Mouse (Mus musculus) hindbrain, embryonic 13.5 days (tissue): ENCODE measurements around the gene Bdkrb1. TPM values are rescaled to one million over a fixed set of nuclear protein-coding genes. Genes with fewer than 3 reads are reported as not detected.

ENCODE experiments used
- ATAC-seq: fragments of 200-750 bp; cut with Nextera tagmentation; 2 replicates; pipeline ENCODE4 v1.8.0; 2017; ENCODE audit warnings: moderate TSS enrichment; ENCODE audit not compliant: low FRiP score
- H3K27ac ChIP-seq: fragments of 300-500 bp; sonication (generic); 2 replicates; pipeline ENCODE4 v1.5.1; 2015; ENCODE audit warnings: inconsistent platforms, mild to moderate bottlenecking, moderate library complexity
- H3K27me3 ChIP-seq: fragments of 300-500 bp; sonication (generic); 2 replicates; pipeline ENCODE4 v1.6.1; 2015; ENCODE audit warnings: mild to moderate bottlenecking, inconsistent platforms
- H3K36me3 ChIP-seq: fragments of 300-500 bp; sonication (generic); 2 replicates; pipeline ENCODE4 v1.6.1; 2015; ENCODE audit warnings: mild to moderate bottlenecking, inconsistent platforms
- H3K4me1 ChIP-seq: fragments of 300-500 bp; sonication (generic); replicated peaks from 2 replicates; pipeline ENCODE4 v1.6.1; 2015; ENCODE audit warnings: inconsistent platforms
- H3K4me2 ChIP-seq: fragments of 300-500 bp; sonication (generic); 2 replicates; pipeline ENCODE4 v1.6.1; 2015; ENCODE audit warnings: inconsistent platforms, mild to moderate bottlenecking, moderate library complexity
- H3K4me3 ChIP-seq: fragments of 300-500 bp; sonication (generic); 2 replicates; pipeline ENCODE4 v1.5.1; 2015; ENCODE audit warnings: mild to moderate bottlenecking, inconsistent platforms
- H3K9ac ChIP-seq: fragments of 300-500 bp; sonication (generic); 2 replicates; pipeline ENCODE4 v1.6.1; 2015; ENCODE audit warnings: mild to moderate bottlenecking, inconsistent platforms
- H3K9me3 ChIP-seq: fragments of 300-500 bp; sonication (generic); 2 replicates; pipeline ENCODE4 v1.6.1; 2016; ENCODE audit warnings: inconsistent platforms
- WGBS: fragments of 180-500 bp; shearing (Covaris S2); methylation state at CpG from one replicate; pipeline ENCODE4 v1.1.7; 2015; 5-methylcytosine and 5-hydroxymethylcytosine counted together
- polyA plus RNA-seq: library from polyadenylated mRNA; unstranded; fragments of >200 nt; fragmentation: Nextera tagmentation; extraction: Ambion mirVana; gene quantifications from 2 replicates; pipeline ENCODE4 v1.2.1, GENCODE M21; 2015

The Bdkrb1 gene
- polyA plus RNA-seq, 1 experiment from 2014 or later = 0.25 TPM

- Histone ChIP-seq H3K27me3 (no peaks in the 10 kb centered on the region), H3K4me2 (no peak overlapping the region), H3K9me3 (no peaks in the 10 kb centered on the region), H3K27ac (no peak overlapping the region), H3K4me1 (no peaks in the 10 kb centered on the region), H3K4me3 (no peak overlapping the region), H3K36me3 (no peaks in the 10 kb centered on the region), H3K9ac (no peak overlapping the region)
- no peak for ATAC-seq
- 86% methylated on average over 4 of the region's 4 CpGs for WGBS
Measured at GRCm38 (mm10) chr12:105574356-105574755, 28.5 kb upstream of the Bdkrb1 start.

DNA sequence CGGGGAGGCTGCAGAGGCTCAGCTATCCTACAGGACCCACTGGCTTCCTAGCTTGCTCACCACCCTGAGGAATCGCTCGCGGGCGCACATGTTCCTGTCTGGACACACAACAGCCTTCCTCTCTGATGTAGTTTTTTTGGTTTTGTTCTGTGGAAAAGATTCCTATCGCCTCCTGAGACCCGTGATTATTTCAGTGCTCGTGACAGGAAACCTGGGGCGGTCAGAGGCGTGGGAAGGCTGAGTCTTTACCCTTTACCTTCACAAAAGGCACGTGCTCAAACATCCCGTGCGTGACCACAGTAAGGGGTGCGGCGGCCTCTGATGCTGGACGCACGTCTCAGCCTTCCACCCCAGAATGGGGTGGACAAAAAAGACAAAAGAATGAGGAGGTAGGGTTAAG, 22.4 kb upstream of the Bdkrb1 start:
- no peak overlapping the region for H3K4me3 ChIP-seq
- H3K4me1 ChIP-seq = peaks cover 10% of the 10 kb centered on the region
- H3K27me3 ChIP-seq = no peaks in the 10 kb centered on the region
- H3K27ac ChIP-seq = no peak overlapping the region
- H3K36me3 ChIP-seq = no peaks in the 10 kb centered on the region
- H3K9ac ChIP-seq = no peak overlapping the region
- WGBS = 77% methylated on average over 17 of the region's 17 CpGs
- no peak overlapping the region for H3K4me2 ChIP-seq
- no peaks in the 10 kb centered on the region for H3K9me3 ChIP-seq
- ATAC-seq = no peak

GRCm38 (mm10) chr12:105582486-105582885, 20.4 kb upstream of the Bdkrb1 start:
- no peak overlapping the region for H3K4me3 ChIP-seq
- H3K27me3 ChIP-seq = 0 out of 2 replicates have a peak, but pooled peaks cover 3% of the 10 kb centered on the region
- peaks cover 10% of the 10 kb centered on the region for H3K4me1 ChIP-seq
- H3K27ac ChIP-seq = no peak overlapping the region
- H3K9me3 ChIP-seq = no peaks in the 10 kb centered on the region
- H3K4me2 ChIP-seq = no peak overlapping the region
- no peak for ATAC-seq
- no peaks in the 10 kb centered on the region for H3K36me3 ChIP-seq
- 53% methylated on average over 9 of the region's 9 CpGs for WGBS
- H3K9ac ChIP-seq = no peak overlapping the region

DNA sequence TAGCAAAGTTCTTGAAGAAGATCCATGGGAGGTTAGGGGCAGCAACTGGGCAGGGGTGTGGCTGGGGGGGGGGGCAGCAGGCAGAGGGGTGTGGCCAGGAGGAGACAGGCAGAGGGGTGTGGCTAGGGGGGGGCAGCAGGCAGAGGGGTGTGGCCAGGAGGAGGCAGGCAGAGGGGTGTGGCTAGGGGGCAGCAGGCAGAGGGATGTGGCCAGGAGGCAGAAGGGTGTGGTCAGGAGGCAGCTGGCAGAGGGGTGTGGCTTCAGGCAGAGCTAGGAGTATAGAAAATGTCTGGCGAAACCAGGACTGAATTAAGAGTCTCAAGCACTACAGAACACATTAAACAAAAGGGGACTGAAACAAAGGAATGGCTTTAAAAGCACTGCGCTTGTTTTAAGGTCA, 19.4 kb upstream of the Bdkrb1 start:
- H3K4me3 ChIP-seq = no peak overlapping the region
- WGBS = 19% methylated on average over 2 of the region's 2 CpGs
- no peak overlapping the region for H3K27ac ChIP-seq
- no peaks in the 10 kb centered on the region for H3K9me3 ChIP-seq
- H3K4me2 ChIP-seq = no peak overlapping the region
- ATAC-seq = no peak
- H3K9ac ChIP-seq = no peak overlapping the region
- H3K4me1 ChIP-seq = peaks cover 10% of the 10 kb centered on the region
- H3K27me3 ChIP-seq = 0 out of 2 replicates have a peak, but pooled peaks cover 3% of the 10 kb centered on the region
- H3K36me3 ChIP-seq = no peaks in the 10 kb centered on the region

DNA sequence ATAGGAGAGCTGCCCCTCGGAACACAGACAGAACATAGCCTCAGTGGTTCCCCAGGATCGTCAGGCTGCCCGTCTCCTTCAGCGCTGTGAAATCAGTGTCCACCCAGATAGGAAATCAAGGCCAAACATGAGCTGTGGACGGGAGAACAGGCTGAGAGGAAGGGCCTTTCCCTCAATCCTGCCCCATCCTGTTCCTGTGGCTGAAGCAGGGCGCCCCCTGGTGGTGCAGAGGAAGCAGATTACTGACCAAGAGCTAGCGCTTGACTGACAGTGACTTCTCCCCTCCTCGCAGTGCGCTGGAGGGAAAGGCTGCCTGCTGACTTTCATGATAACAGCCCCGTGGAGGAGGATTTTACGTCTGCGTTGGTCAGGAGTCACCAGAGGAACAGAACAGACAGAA, 18.0 kb upstream of the Bdkrb1 start:
- WGBS = 20% methylated on average over 12 of the region's 12 CpGs
- peak; percentile 46; the same call in 1 of the 2 replicates for ATAC-seq

GRCm38 (mm10) chr12:105587526-105587925, 15.4 kb upstream of the Bdkrb1 start:
- Histone ChIP-seq H3K9me3 (no peaks in the 10 kb centered on the region), H3K4me1 (peaks cover 10% of the 10 kb centered on the region), H3K27ac (no peak overlapping the region), H3K9ac (no peak overlapping the region), H3K4me2 (no peak overlapping the region), H3K27me3 (0 out of 2 replicates have a peak, but pooled peaks cover 3% of the 10 kb centered on the region), H3K4me3 (no peak overlapping the region), H3K36me3 (no peaks in the 10 kb centered on the region)
- 84% methylated on average over 8 of the region's 8 CpGs for WGBS
- ATAC-seq = no peak

More for the DNA sequence above, 18.0 kb upstream of the Bdkrb1 start:
- Histone ChIP-seq H3K27me3 (0 out of 2 replicates have a peak, but pooled peaks cover 3% of the 10 kb centered on the region), H3K36me3 (no peaks in the 10 kb centered on the region), H3K4me2 (no peak overlapping the region), H3K4me1 (peaks cover 10% of the 10 kb centered on the region), H3K9ac (no peak overlapping the region), H3K27ac (no peak overlapping the region), H3K9me3 (no peaks in the 10 kb centered on the region), H3K4me3 (no peak overlapping the region)

- Histone ChIP-seq H3K4me2 (no peak overlapping the region), H3K4me1 (no peaks in the 10 kb centered on the region; the same call in 1 of the 2 replicates), H3K27ac (no peak overlapping the region), H3K27me3 (0 out of 2 replicates have a peak, but pooled peaks cover 3% of the 10 kb centered on the region), H3K4me3 (no peak overlapping the region), H3K9ac (no peak overlapping the region), H3K36me3 (no peaks in the 10 kb centered on the region), H3K9me3 (no peaks in the 10 kb centered on the region)
- ATAC-seq = no peak
- 90% methylated on average over 7 of the region's 7 CpGs for whole genome bisulfite sequencing
Measured at GRCm38 (mm10) chr12:105590786-105591185, 12.1 kb upstream of the Bdkrb1 start.

- H3K4me3 ChIP-seq = no peak overlapping the region
- 93% methylated on average over 23 of the region's 23 CpGs for WGBS
- ATAC-seq = no peak
- H3K9me3 ChIP-seq = no peaks in the 10 kb centered on the region
- no peak overlapping the region for H3K4me2 ChIP-seq
- H3K9ac ChIP-seq = no peak overlapping the region
- no peaks in the 10 kb centered on the region for H3K27me3 ChIP-seq
- H3K36me3 ChIP-seq = no peaks in the 10 kb centered on the region
- no peaks in the 10 kb centered on the region; the same call in 1 of the 2 replicates for H3K4me1 ChIP-seq
- no peak overlapping the region for H3K27ac ChIP-seq
Measured at GRCm38 (mm10) chr12:105592361-105592761, 10.5 kb upstream of the Bdkrb1 start.

DNA sequence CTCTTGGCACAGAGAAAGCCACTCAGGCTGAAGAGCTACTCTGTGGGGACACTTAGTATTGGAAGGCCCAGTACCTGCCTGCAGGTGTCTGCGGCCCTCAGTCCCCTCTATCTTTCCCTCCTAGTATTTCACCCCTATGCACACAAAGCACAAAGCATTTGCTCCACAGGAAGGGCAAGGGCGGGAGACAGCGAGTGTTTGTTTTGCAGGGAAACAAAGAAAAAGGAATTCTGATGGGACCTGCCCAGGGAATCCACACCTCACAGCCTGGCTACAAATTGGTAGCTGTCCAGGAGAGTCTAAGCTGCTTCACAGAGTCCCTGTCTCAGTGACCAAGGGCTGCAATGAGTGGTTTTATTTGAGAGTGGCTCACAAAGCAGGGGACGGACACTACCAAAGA, 9.4 kb upstream of the Bdkrb1 start:
- Histone ChIP-seq H3K4me3 (no peak overlapping the region), H3K27me3 (no peaks in the 10 kb centered on the region), H3K4me1 (no peaks in the 10 kb centered on the region; the same call in 1 of the 2 replicates), H3K36me3 (no peaks in the 10 kb centered on the region), H3K9me3 (no peaks in the 10 kb centered on the region), H3K27ac (no peak overlapping the region), H3K4me2 (no peak overlapping the region), H3K9ac (0 out of 2 replicates have a peak overlapping the region, but pooled peaks have one; percentile 8)
- WGBS = 68% methylated on average over 4 of the region's 4 CpGs
- ATAC-seq = no peak

GRCm38 (mm10) chr12:105597135-105597534, 5.8 kb upstream of the Bdkrb1 start:
- ATAC-seq = no peak
- no peaks in the 10 kb centered on the region for H3K9me3 ChIP-seq
- H3K4me3 ChIP-seq = no peak overlapping the region
- 85% methylated on average over 8 of the region's 8 CpGs for WGBS
- no peak overlapping the region for H3K4me2 ChIP-seq
- H3K27ac ChIP-seq = no peak overlapping the region
- peaks cover 25% of the 10 kb centered on the region; the same call in 1 of the 2 replicates for H3K4me1 ChIP-seq
- no peak overlapping the region for H3K9ac ChIP-seq
- H3K36me3 ChIP-seq = no peaks in the 10 kb centered on the region
- H3K27me3 ChIP-seq = no peaks in the 10 kb centered on the region

DNA sequence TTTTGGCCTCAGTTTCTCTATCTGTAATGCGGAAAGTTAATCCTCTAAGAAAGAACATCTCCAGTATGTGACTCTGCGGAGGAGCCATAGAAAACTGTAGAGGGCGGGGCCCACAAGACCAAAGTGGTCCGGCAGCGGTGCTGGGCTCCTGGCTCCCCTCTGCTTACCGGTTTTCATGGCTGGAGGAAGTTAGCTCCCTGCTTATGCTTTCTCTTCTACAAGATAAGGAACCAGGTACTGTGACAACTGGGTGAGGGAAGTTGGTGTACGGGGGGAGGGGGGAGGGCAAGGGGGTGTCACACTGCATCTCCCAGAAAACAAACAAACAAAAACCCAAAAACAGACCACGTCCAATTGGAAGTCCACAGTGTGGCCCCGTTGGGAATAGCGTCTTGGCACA, 4.4 kb upstream of the Bdkrb1 start:
- no peak overlapping the region for H3K9ac ChIP-seq
- 84% methylated on average over 10 of the region's 10 CpGs for WGBS
- no peak for ATAC-seq

DNA sequence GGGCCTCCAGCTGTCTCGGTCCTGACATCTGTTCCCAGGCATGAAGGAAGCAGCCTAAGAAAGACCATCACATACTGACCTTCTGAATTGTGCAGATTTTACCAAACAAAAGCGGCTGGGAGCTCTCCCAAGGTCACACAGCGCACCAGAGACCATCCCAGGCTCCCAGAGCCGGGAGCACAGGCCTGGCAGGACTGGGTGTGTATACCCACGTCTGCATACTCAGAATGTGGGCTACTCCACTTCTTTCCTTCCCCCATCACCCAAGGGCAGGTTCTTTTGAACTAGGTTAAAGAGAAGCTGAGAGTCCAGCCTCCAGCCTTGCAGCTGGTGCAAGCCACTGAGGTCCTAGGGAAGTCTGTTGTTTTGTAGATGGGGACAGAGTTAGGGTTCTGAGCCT, 3.8 kb upstream of the Bdkrb1 start:
- H3K9me3 ChIP-seq = no peaks in the 10 kb centered on the region
- no peak for ATAC-seq
- H3K4me2 ChIP-seq = no peak overlapping the region
- peaks cover 25% of the 10 kb centered on the region; the same call in 1 of the 2 replicates for H3K4me1 ChIP-seq
- peak overlapping the region; percentile 1; the same call in 1 of the 2 replicates for H3K9ac ChIP-seq
- WGBS = 45% methylated on average over 5 of the region's 5 CpGs
- H3K36me3 ChIP-seq = no peaks in the 10 kb centered on the region
- H3K4me3 ChIP-seq = no peak overlapping the region
- no peak overlapping the region for H3K27ac ChIP-seq
- H3K27me3 ChIP-seq = no peaks in the 10 kb centered on the region

More for the DNA sequence above, 4.4 kb upstream of the Bdkrb1 start:
- no peaks in the 10 kb centered on the region for H3K9me3 ChIP-seq
- H3K4me2 ChIP-seq = no peak overlapping the region
- H3K36me3 ChIP-seq = no peaks in the 10 kb centered on the region
- peaks cover 25% of the 10 kb centered on the region; the same call in 1 of the 2 replicates for H3K4me1 ChIP-seq
- H3K4me3 ChIP-seq = no peak overlapping the region
- no peaks in the 10 kb centered on the region for H3K27me3 ChIP-seq
- no peak overlapping the region for H3K27ac ChIP-seq

DNA sequence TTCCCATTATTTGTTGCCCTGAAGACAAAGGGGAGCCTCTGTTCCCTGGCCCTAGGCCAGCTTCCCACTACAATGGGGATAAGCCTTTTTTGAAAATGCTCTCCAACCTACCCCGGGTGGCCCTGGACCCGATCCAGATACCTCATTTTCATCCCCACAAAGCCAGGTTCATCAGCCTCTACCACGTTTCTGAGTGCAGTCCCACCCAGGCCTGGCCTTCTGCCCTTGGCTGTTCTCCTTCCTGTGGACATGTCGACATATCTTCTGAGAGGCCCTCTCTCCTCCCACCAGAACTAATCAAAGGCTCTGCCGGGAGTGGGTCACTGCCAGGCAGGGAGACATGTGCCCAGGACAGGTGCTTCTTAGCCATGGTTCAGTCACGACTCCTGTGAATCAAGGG, 1.3 kb upstream of the Bdkrb1 start:
- H3K4me2 ChIP-seq = no peak overlapping the region
- H3K27me3 ChIP-seq = no peaks in the 10 kb centered on the region
- 50% methylated on average over 6 of the region's 6 CpGs for WGBS
- no peaks in the 10 kb centered on the region for H3K9me3 ChIP-seq
- H3K36me3 ChIP-seq = no peaks in the 10 kb centered on the region
- H3K4me1 ChIP-seq = peaks cover 25% of the 10 kb centered on the region; the same call in 1 of the 2 replicates
- H3K9ac ChIP-seq = no peak overlapping the region
- no peak overlapping the region for H3K27ac ChIP-seq
- ATAC-seq = no peak
- H3K4me3 ChIP-seq = no peak overlapping the region
